Mouse (Mus musculus) spleen, postnatal 14 days (tissue): ENCODE data around the gene Lgals1.

ENCODE experiments used
- DNase-seq, 2 experiments: peaks; one replicate each; pipeline ENCODE4 v3.0.0; 2021 to 2022; ENCODE audit warnings: low spot score in 2 of 2

Gene Lgals1

DNA sequence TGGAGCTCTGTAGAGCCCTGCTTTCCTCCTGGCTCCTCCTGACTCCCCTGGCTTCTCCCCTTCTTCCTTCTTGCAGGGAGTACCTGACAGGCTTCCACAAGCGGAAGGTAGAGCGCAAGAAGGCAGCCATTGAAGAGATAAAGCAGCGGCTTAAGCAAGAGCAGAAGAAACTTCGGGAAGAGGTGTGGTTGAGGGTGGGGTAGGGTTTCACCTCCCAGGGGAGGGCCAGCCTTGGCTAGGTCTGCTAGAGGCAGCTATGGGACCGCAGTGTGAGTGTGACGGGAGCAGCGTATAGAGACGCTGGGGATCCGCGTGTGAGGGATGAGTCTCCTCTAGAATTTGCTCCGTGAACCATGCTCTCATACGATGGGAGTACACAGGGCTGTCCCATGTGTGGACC, 9.9 kb downstream of the Lgals1 start:
- no peak for DNase-seq

GRCm38 (mm10) chr15:78937311-78937710, 10.8 kb downstream of the Lgals1 start:
- no peak for DNase-seq

DNA sequence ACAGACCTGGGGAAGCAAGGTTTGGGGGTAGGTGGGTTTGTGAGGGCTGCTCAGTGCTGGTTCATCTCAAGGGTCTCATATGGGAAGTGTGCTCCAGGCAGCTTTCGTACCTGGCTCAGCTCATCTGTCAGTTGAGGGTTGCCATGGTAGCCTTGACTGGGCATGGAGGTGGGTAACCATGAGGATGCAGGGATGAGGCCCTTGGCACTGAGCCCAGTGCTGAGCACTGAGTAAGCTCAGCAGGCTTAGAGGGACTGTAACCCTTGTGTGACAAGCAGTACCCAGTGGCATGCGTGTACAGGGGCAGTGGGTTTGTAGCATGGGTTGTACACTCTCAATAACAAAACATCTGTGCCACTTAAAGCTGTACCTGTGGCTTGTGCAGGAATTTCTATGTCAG, 11.4 kb downstream of the Lgals1 start:
- no peak for DNase-seq

DNA sequence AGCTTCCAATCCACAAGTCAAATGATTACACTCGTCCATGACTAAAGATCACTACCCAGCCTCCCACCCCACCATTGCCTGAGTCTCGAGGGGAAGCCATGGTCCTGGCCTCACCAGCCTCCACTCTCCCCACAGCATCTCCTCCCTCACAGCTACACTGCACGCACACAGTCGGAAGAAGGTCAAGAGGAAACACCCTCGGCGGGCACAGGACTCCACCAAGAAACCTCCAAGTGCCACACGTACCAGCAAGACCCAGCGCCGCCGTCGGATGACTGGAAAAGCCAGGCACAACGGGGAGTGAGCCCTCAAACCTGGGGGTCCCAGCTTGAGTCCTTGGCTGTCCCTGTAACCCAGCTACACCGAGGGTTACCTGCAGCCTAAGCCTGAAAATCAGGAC, 13.8 kb downstream of the Lgals1 start:
- no peak for DNase-seq

DNA sequence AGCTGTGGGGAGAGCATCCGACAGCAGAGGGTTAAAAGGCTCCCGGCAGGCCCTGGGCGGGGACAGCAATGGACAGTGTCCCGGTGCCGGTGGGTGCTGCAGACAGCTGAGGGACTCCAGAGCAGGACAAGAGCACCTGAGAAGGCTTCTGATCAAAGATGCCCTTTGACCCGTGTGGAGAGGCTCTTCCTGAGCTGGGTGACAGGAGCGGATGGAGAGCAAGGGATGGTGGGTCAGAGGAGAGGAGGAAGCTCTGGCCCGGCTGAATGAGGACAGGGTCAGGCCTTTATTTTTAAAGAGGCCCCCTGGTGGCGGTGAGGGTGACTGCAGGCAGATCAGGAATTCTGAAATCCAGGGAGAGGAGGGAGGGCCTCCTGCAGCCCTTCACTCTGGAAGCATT, 16.1 kb downstream of the Lgals1 start:
- peak in 1 of 2 experiments; percentile 59 for DNase-seq

DNA sequence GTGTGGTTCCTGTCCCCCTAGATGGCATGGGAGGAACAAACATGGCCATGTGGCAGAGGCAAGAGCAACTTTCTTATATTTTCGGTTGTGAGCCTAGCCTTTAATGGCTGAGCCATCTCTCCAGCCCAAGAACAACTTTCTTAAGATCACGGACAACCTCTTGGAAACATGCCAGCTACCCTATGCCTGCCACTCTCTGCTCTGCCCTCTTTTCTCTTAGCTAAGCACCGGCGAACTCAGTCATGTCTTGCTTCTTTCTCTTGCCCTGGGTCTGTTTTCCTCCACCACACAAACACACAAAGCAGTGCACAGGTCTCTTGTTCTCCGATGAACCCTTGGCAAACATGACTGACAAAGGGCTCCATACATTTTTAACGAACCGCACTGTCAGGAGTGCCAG, 19.7 kb downstream of the Lgals1 start:
- DNase-seq = no peak

GRCm38 (mm10) chr15:78947657-78948056, 21.1 kb downstream of the Lgals1 start, which contains the start of gene Triobp:
TSS of gene Triobp (plus strand) at chr15:78947724.
- peak; percentile 44 to 49 for DNase-seq

- no peak for DNase-seq
Observed at GRCm38 (mm10) chr15:78948152-78948725, 21.7 kb downstream of the Lgals1 start.

GRCm38 (mm10) chr15:78948883-78949282, 22.4 kb downstream of the Lgals1 start:
- DNase-seq = no peak

DNA sequence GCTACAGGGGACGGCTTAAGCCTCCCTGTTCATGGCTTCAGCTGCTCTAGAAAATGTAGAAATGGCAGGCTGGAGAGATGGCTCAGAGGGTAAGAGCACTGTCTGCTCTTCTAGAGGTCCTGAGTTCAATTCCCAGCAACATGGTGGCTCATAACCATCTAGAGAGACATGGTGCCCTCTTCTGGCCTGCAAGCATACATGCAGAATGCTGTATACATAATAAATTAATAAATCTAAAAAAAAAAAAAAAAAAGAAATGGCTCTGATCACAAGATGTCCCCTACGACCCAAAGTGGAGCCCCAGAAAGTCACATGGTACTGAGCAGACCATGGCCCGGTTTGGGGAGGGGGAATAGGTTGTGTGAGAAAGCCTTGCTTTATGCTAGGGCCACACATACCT, 29.1 kb downstream of the Lgals1 start:
- DNase-seq = no peak

- DNase-seq = no peak
Observed at GRCm38 (mm10) chr15:78956351-78956750, 29.8 kb downstream of the Lgals1 start.

DNA sequence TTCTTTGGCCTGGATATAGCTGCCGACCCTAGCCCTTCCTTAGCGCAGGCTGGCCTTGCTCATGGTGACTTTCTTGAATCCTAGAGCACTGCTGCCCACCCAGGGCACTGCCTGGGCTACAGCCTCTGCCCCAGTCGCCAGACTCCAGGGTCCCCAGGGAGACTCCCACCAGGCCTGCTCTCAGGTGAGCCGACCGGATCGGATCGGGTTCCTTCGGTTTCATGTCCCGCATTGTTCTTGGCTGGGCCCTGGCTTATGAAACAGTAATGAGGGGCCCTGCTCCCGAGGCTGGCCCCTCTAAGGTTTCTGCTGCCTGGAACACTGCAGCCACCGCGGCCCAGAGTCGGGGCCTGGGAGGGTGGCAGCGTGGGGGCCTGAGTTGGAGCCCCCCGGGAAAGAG, 30.5 kb downstream of the Lgals1 start:
- DNase-seq = no peak

DNA sequence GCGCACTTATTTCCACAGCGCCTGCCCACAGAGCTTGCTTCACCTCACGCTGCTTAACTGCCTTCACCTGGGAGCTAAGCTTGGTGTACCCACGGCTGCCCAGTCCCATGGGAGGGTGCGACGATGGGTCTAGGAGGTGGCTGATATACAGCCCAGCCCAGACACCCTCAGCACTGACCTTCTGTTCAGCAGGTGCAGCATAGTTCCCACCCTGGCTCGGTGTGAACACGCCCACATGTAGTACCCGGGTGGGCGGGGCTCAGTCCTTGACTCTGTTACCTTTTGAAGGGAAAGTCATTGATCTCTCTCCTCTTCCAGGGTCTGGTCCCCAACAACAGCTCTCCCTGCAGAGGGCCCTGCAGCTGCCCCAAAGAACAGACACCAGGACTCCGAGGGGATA, 33.0 kb downstream of the Lgals1 start:
- no peak for DNase-seq

DNA sequence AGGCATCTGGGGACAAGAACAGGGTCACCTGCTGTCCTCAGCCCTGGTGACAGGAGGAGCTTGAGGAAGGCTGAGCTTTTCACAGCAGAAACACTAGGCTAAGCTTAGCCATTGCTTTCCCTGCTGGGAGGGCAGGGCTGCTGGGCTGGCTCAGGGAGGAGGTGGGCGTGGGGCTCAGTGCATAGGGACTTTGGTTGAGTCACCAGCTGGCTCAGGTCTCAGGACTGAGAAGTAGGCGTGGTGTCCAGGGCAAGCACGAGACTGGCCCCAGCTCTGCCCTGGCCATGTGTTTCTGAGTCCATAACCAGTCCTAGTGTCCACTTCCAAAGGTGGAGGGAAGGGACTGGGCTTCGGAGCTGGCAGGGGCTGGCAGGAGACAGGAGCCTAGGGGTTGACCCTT, 33.6 kb downstream of the Lgals1 start:
- DNase-seq = no peak

DNA sequence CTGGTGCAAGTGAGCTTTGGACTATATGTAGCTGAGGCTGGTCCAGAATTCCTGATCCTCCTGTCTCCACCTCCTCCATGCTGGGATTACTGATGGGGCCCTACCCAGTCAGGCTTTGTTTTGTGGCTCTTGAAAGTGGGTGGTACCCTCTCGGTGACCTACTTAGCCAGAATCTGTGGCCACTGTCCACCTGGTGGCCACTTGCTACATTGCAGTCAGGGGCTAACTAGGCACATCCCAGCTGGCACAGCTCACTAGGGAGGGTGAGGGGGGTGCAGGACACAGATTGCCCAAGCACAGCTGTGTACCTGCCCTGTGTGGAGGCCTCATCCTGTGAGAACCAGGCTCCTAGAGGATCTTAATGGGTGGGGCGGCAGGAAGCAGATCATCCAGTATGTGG, 36.4 kb downstream of the Lgals1 start:
- DNase-seq = peak in 1 of 2 experiments; percentile 57

DNA sequence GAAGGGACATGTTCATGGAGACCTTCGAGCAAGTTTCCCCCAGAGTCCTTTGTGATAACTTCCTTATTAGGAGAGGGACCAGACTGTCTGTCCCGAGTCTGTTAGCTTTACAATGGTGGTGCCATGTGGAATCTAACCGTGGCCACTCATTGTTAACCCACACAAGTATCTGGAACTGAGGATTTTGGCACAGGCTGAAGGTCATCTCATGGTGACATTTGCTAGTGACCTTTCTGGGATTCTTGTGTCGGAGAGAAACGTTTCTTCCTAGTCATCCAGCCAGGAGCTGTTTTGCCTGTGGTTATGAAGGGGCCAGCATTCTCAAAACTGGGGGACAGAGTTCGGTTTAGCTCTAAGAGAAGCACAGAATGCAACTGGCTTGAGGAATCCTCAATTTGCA, 45.1 kb downstream of the Lgals1 start:
- no peak for DNase-seq

DNA sequence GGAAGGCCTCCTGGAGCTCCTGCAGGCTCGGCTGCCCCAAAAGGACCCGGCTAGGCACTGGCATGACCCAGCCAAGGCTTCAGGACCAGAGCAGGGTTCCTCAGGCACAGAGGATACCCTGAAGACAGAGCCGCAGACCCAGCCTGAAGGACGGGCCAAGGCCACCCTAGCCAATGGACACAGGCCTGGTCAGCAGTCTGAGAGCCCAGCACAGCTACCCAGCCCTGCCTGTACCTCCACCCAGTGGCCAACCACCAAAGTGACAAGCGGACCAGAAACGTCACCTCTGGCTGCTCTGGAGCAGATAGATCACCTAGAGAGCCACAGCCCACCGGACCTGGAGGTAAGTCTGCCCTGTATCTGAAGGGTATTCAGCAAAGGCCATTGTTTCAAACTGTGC, 47.4 kb downstream of the Lgals1 start:
- DNase-seq = no peak

DNA sequence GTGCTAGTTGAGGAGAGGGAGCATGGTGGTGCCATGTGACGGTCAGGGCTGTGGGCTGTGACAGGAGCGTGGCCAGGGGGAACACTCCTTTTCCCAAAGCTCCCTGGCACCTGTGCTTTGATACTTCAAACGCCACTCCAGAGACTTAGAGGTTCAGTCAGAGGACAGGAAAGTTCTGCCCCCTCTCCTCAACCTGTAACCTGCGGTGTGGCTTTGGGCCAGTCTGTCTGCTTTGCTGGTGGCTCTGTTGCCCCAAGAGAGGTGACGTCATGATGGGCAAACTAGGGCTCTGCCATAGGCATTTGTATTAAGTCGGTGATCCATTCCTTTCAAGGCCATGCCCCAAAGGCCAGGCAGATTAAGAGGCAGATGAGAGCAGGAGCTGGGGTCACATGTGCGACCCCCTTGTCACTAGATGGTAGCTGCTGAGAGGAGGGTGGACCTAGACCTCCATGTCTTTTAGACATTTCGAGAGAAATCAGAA, 51.2 kb downstream of the Lgals1 start:
- no peak for DNase-seq

- peak in 1 of 2 experiments; percentile 29 for DNase-seq
Observed at GRCm38 (mm10) chr15:78978875-78979274, 52.4 kb downstream of the Lgals1 start.
